Mouse (Mus musculus) midbrain, embryonic 11.5 days (tissue): ENCODE measurements around the gene Cntnap1. TPM values are rescaled to one million over a fixed set of nuclear protein-coding genes. Genes with fewer than 3 reads are reported as not detected.
A peak's percentile ranks its signal among the peaks of the same experiment; 100 is the strongest.

Experiments
- ATAC-seq: fragments of 200-750 bp; cut with Nextera tagmentation; 2 replicates; pipeline ENCODE4 v1.8.0; 2017; ENCODE audit warnings: moderate TSS enrichment, moderate library complexity; ENCODE audit not compliant: low FRiP score
- DNase-seq: peaks from one replicate; pipeline ENCODE4 v3.0.0; 2015; ENCODE audit warnings: low spot score; ENCODE audit errors: missing footprints
- H3K27ac ChIP-seq: fragments of 300-500 bp; sonication (generic); 2 replicates; pipeline ENCODE4 v1.5.1; 2014; ENCODE audit warnings: low read depth, low read length
- H3K27me3 ChIP-seq: fragments of 300-500 bp; sonication (generic); 2 replicates; pipeline ENCODE4 v1.6.1; 2014; ENCODE audit warnings: mild to moderate bottlenecking, low read length, moderate library complexity, mixed read lengths; ENCODE audit not compliant: control insufficient read depth, insufficient read depth
- H3K36me3 ChIP-seq: fragments of 300-500 bp; sonication (generic); 2 replicates; pipeline ENCODE4 v1.6.1; 2014; ENCODE audit warnings: mild to moderate bottlenecking, low read length, moderate library complexity, mixed read lengths; ENCODE audit not compliant: control insufficient read depth, insufficient read depth
- H3K4me1 ChIP-seq: fragments of 300-500 bp; sonication (generic); 2 replicates; pipeline ENCODE4 v1.6.1; 2014; ENCODE audit warnings: low read length; ENCODE audit not compliant: control insufficient read depth, insufficient read depth
- H3K4me2 ChIP-seq: fragments of 300-500 bp; sonication (generic); 2 replicates; pipeline ENCODE4 v1.6.1; 2014; ENCODE audit warnings: mild to moderate bottlenecking, moderate library complexity
- H3K4me3 ChIP-seq: fragments of 300-500 bp; sonication (generic); 2 replicates; pipeline ENCODE4 v1.5.1; 2014; ENCODE audit warnings: low read depth, low read length
- H3K9ac ChIP-seq: fragments of 300-500 bp; sonication (generic); 2 replicates; pipeline ENCODE4 v1.6.1; 2014; ENCODE audit warnings: low read length
- H3K9me3 ChIP-seq: fragments of 300-500 bp; sonication (generic); 2 replicates; pipeline ENCODE4 v1.6.1; 2016; ENCODE audit warnings: low read length; ENCODE audit not compliant: control insufficient read depth
- WGBS: fragments of 180-500 bp; shearing (Covaris S2); extraction: QIAGEN DNeasy Blood & Tissue Kit; methylation state at CpG from one replicate; pipeline ENCODE4 v1.1.7; 2014; 5-methylcytosine and 5-hydroxymethylcytosine counted together
- polyA plus RNA-seq: library from polyadenylated mRNA; unstranded; fragments of >200 nt; fragmentation: Nextera tagmentation; extraction: Ambion mirVana; gene quantifications from 2 replicates; pipeline ENCODE4 v1.2.1, GENCODE M21; 2014

The Cntnap1 gene
- polyA plus RNA-seq, 1 experiment from 2014 or later, result 0.30 TPM

DNA sequence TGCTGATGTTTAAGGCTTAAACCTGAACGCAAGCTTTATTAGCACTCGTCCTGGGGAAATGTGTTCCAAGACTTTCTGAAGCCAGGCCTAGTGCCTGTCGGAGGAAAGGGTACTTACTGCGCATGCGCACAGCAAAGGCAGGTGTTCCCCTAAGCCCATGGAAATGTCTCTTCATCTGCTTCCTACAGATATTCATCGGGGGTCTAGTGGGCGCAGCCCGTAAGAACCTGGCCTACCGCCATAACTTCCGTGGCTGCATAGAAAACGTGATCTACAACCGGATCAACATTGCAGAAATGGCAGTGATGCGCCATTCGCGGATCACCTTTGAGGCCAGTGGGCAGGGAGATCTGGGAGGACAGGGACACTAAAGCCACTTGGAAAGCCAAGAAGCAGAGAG, 9.0 kb downstream of the Cntnap1 start:
- H3K9ac ChIP-seq, result no peak overlapping the region
- ATAC-seq (no peak), DNase-seq (peak; percentile 86)
- no peak overlapping the region for H3K27ac ChIP-seq
- H3K4me1 ChIP-seq, result peaks cover 7% of the 10 kb centered on the region
- no peak overlapping the region for H3K4me2 ChIP-seq
- H3K36me3 ChIP-seq, result no peaks in the 10 kb centered on the region
- H3K4me3 ChIP-seq, result no peak overlapping the region
- no peaks in the 10 kb centered on the region for H3K9me3 ChIP-seq
- WGBS, result 81% methylated on average over 15 of the region's 15 CpGs
- H3K27me3 ChIP-seq, result peaks cover 48% of the 10 kb centered on the region

DNA sequence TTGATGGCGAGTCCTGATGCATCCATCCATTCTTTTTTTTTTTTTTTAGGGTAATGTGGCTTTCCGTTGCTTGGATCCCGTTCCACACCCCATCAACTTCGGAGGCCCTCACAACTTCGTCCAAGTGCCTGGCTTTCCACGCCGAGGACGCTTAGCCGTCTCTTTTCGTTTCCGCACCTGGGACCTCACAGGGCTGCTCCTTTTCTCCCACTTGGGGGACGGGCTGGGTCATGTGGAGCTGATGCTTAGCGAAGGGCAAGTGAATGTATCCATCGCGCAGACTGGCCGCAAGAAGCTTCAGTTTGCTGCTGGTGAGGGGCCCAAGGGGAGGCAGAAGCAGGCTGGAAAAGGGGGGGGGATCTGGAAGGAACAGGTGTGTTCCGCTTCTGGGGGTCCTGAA, 9.9 kb downstream of the Cntnap1 start:
- peaks cover 38% of the 10 kb centered on the region for H3K27me3 ChIP-seq
- H3K4me2 ChIP-seq, result no peak overlapping the region
- peak; percentile 83 for DNase-seq
- 58% methylated on average over 17 of the region's 17 CpGs for WGBS
- peaks cover 4% of the 10 kb centered on the region for H3K4me1 ChIP-seq
- ATAC-seq, result no peak
- H3K9ac ChIP-seq, result no peak overlapping the region
- no peaks in the 10 kb centered on the region for H3K36me3 ChIP-seq
- H3K9me3 ChIP-seq, result no peaks in the 10 kb centered on the region
- H3K4me3 ChIP-seq, result no peak overlapping the region
- H3K27ac ChIP-seq, result no peak overlapping the region

DNA sequence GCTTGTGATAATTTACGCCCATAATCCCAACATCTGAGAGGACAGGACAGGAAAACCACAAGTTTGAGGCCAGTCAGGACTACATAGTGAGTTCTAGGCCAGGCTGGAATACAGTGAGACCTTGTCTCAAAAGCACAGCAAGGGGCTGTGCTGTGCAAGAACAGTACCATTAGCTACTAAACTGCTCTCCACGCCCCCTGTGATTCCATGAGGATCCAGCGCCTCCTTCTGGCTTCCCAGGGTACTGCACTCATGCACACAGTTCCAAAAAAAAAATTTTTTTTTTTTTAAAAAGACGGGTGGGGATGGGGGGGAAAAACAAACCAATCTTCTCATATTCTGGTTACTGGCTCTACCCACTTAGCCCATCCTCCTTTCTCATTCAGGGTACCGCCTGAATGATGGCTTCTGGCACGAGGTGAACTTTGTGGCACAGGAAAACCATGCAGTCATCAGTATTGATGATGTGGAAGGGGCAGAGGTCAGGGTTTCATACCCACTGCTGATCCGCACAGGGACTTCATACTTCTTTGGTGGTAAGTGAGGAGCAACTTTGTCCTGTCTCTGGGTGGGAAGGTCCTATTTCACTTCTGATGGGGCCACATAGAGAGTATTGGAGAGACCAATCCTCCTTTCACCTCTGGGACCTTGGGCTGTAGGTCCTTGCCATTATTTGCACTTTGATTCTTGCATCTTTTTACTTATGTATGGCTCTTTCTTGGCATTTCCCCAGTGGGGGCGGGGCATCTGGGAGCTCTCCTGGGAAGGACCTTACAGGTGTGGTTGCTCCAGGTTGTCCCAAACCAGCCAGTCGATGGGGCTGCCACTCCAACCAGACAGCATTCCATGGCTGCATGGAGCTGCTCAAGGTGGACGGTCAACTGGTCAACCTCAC, 10.8 kb downstream of the Cntnap1 start:
- no peaks in the 10 kb centered on the region for H3K9me3 ChIP-seq
- H3K4me3 ChIP-seq, result no peak overlapping the region
- H3K4me1 ChIP-seq, result peaks cover 2% of the 10 kb centered on the region
- H3K4me2 ChIP-seq, result no peak overlapping the region
- H3K9ac ChIP-seq, result no peak overlapping the region
- H3K27me3 ChIP-seq, result peaks cover 30% of the 10 kb centered on the region
- no peaks in the 10 kb centered on the region for H3K36me3 ChIP-seq
- DNase-seq (peak; percentile 95), ATAC-seq (no peak)
- WGBS, result 45% methylated on average over 10 of the region's 10 CpGs
- no peak overlapping the region for H3K27ac ChIP-seq

- DNase-seq (peak; percentile 62), ATAC-seq (no peak)
- peaks cover 2% of the 10 kb centered on the region for H3K4me1 ChIP-seq
- no peak overlapping the region for H3K27ac ChIP-seq
- H3K9ac ChIP-seq, result no peak overlapping the region
- H3K9me3 ChIP-seq, result no peaks in the 10 kb centered on the region
- H3K27me3 ChIP-seq, result peaks cover 21% of the 10 kb centered on the region
- no peak overlapping the region for H3K4me3 ChIP-seq
- no peaks in the 10 kb centered on the region for H3K36me3 ChIP-seq
- WGBS, result 93% methylated on average over 11 of the region's 11 CpGs
- no peak overlapping the region for H3K4me2 ChIP-seq
Observed at GRCm38 (mm10) chr11:101181961-101182360, 11.6 kb downstream of the Cntnap1 start.

DNA sequence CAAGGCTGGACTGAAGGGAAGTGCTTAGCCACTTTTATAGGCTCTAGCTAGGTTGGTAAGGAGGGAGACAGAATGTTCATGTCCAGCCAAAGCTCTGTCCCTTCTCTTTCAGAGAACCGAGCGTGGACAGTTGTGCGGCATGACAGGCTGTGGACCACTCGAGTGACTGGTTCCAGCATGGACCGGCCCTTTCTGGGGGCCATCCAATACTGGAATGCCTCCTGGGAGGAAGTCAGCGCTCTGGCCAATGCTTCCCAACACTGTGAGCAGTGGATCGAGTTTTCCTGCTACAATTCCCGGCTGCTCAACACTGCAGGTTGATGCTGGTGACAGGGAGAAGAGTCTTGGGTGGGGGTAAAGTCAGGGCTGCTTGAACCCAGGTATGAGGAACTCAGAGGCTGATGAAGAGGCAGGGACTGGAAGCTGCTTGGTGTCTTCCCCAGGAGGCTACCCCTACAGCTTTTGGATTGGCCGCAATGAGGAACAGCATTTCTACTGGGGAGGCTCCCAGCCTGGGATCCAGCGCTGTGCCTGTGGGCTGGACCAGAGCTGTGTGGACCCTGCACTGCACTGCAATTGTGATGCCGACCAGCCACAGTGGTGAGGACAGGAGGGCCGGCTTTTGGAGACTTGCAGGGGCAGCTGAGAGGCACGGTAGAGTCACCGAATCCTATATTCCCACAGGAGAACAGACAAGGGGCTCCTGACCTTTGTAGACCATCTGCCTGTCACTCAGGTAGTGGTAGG, 12.6 kb downstream of the Cntnap1 start:
- H3K36me3 ChIP-seq, result no peaks in the 10 kb centered on the region
- no peak overlapping the region for H3K9ac ChIP-seq
- H3K4me2 ChIP-seq, result no peak overlapping the region
- no peaks in the 10 kb centered on the region for H3K4me1 ChIP-seq
- DNase-seq (peak; percentile 51), ATAC-seq (no peak)
- peaks cover 11% of the 10 kb centered on the region for H3K27me3 ChIP-seq
- H3K27ac ChIP-seq, result no peak overlapping the region
- 75% methylated on average over 14 of the region's 14 CpGs for WGBS
- no peaks in the 10 kb centered on the region for H3K9me3 ChIP-seq
- no peak overlapping the region for H3K4me3 ChIP-seq

DNA sequence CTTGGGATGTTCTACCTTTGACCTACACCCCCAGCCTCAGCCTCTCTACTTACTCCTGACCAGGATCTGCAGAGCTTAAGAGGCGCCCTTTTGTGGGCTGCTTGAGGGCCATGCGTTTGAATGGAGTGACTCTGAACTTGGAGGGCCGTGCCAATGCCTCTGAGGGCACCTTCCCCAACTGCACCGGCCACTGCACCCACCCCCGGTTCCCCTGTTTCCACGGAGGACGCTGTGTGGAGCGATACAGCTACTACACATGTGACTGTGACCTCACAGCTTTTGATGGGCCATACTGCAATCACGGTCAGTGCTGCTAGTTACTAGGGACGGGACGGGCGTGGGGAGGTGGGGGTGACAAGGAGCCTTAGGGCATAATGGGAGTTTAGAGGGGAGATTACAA, 14.7 kb downstream of the Cntnap1 start:
- WGBS, result 85% methylated on average over 12 of the region's 12 CpGs
- no peak overlapping the region for H3K4me3 ChIP-seq
- ATAC-seq (no peak), DNase-seq (peak; percentile 54)
- no peak overlapping the region for H3K4me2 ChIP-seq
- no peaks in the 10 kb centered on the region for H3K36me3 ChIP-seq
- H3K9ac ChIP-seq, result no peak overlapping the region
- no peaks in the 10 kb centered on the region for H3K9me3 ChIP-seq
- no peaks in the 10 kb centered on the region for H3K27me3 ChIP-seq
- no peak overlapping the region for H3K27ac ChIP-seq
- H3K4me1 ChIP-seq, result peaks cover 6% of the 10 kb centered on the region

DNA sequence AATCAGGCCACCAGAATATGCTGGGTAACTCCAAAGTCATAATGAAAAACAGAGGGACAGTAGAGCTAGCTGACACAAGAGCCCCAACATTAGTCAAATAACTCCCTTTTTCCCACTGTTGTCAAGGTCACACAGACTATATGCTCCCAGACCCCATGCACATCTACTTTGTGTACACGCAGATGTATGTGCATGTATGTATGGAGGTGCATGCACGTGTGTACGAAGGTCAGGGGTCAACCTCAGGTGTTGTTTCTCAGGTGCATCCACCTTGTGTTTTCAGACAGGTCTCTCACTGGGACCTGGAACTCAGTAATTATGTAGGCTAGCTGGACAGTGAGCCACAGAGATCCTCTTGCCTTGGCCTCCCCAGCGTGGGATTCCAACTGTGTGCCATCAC, 15.1 kb downstream of the Cntnap1 start:
- no peaks in the 10 kb centered on the region for H3K27me3 ChIP-seq

DNA sequence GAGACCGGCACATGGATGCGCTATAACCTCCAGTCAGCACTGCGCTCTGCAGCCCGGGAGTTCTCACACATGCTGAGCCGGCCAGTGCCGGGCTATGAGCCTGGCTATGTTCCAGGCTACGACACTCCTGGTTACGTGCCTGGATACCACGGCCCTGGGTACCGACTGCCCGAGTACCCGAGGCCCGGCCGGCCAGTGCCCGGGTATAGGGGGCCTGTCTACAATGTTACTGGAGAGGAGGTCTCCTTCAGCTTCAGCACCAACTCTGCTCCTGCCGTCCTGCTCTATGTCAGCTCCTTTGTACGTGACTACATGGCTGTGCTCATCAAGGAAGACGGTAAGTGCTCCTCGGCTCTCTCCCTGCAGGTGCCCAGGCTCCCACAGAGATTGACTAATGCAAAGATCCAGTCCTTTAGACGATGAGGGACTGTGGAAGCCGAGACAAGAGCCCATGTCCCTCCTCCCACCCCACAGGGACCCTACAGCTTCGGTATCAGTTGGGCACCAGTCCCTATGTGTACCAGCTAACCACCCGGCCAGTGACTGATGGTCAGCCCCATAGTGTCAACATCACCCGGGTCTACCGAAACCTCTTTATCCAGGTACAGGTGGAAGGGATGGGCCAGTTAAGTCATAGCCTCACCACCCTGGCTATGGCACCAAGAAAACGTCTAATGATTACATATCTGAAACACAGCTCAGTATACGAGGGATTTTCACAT, 16.4 kb downstream of the Cntnap1 start:
- ATAC-seq, result no peak
- Histone ChIP-seq H3K4me3 (no peak overlapping the region), H3K9me3 (no peaks in the 10 kb centered on the region), H3K27me3 (no peaks in the 10 kb centered on the region), H3K9ac (no peak overlapping the region), H3K36me3 (no peaks in the 10 kb centered on the region), H3K4me2 (no peak overlapping the region), H3K4me1 (peaks cover 17% of the 10 kb centered on the region), H3K27ac (no peak overlapping the region)
- peak; percentile 17 for DNase-seq
- WGBS, result 85% methylated on average over 27 of the region's 27 CpGs

More for the DNA sequence above, 15.1 kb downstream of the Cntnap1 start:
- Histone ChIP-seq H3K9ac (no peak overlapping the region), H3K9me3 (no peaks in the 10 kb centered on the region), H3K4me3 (no peak overlapping the region), H3K36me3 (no peaks in the 10 kb centered on the region), H3K4me1 (peaks cover 10% of the 10 kb centered on the region), H3K27ac (no peak overlapping the region), H3K4me2 (no peak overlapping the region)
- WGBS, result 89% methylated on average over 4 of the region's 4 CpGs
- ATAC-seq, result no peak
- peak; percentile 37 for DNase-seq
